Mouse (Mus musculus): ENCODE measurements around the gene Nme3.

DNA sequence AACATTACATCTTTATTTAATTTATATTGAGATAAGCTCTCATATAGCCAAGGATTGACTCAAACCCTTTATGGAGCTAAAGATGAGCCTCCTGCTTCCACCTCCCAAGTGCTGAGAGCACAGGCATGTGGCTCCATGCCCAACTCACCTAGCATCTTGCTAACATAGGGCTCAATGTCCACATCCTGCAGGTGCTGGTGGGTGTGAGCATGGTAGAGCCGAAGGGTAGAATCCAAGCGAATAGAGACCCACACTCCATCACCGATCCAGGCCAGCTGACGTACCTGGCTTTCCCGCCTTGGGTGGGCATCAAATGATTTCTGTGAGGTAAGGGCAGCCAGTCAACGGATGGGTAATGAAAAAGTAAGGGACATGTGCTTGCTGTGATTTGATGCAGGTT lies 3.7 kb downstream of the Nme3 start:
- no peak for TF ChIP-seq CTCF (IDR thresholded peaks at IDR 0.05; ENCODE audit: control insufficient read depth, insufficient read depth, insufficient replicate concordance, low read depth, low read length)
- TF ChIP-seq POLR2A (IDR thresholded peaks at IDR 0.05; ENCODE audit: control insufficient read depth, low read depth, low read length) = no peak
